Mouse (Mus musculus): ENCODE results near the gene Prkci. TPM values are rescaled to one million over a fixed set of nuclear protein-coding genes. Genes with fewer than 3 reads are reported as not detected.

The Prkci gene
- total RNA-seq, 1 experiment from 2014 or later: 11.3 TPM

DNA sequence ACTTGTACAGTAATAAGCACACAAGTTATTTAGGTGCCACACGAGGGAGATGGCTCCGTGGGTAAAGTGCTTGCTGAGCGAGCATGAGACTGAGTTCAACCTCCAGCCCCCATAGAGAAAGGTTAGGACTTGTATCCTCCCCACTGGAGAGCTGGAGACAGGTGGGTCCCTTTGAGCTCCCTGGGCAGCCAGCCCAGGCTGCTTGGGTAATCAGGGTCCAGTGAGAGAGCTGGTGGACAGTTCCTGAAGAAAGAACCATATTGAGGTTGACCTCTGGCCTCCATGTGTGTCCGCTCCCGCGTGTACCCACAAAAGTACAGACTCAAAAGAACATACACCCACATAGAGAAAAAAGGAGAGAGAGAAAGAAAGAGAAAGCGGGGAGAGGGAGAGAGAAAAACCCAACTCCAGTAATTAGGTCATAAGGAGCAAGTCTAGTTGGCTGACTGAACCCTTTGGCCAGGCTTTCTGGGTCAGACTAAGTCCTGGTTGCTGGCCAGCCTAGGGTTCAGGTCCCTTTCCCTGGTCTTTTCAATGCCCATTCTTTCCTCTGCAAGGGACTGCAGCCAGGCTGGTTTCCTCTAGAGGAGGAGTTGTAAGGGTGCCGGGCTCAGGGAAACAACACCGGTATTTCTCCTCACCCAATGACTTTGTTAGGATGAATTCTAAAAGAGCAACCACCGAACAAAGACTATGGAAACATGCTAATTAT is 85.4 kb downstream of the Prkci start:
- ATAC-seq (replicated peaks; ENCODE audit: low read depth, poor library complexity, severe bottlenecking): no peak

DNA sequence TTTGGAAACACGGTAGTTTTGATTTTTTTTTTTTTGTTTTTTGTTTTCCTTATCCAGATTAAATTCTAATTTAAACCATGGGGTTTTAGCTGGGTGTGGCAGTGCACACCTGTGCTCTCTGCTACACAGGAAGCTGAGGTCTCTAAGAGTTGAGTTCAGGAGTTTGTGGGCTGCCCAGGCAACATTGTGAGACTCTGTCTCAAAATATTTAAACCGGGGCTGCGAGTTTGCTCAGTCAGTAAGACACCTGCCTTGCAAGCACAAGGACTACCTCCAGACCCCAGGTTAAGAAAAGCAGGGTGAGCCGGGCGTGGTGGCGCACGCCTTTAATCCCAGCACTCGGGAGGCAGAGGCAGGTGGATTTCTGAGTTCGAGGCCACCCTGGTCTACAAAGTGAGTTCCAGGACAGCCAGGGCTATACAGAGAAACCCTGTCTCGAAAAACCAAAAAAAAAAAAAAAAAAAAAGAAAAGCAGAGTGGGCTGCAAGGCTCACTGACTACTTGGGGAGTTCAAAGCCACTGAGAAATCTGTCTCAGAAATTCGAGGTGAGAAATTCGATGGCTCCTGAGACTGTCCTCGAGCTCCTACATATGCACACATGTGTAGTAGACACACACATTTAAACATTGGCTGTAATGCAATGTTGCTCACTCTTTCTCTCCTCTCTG is 87.4 kb downstream of the Prkci start:
- ATAC-seq (replicated peaks; ENCODE audit: low read depth, poor library complexity, severe bottlenecking): no peak

DNA sequence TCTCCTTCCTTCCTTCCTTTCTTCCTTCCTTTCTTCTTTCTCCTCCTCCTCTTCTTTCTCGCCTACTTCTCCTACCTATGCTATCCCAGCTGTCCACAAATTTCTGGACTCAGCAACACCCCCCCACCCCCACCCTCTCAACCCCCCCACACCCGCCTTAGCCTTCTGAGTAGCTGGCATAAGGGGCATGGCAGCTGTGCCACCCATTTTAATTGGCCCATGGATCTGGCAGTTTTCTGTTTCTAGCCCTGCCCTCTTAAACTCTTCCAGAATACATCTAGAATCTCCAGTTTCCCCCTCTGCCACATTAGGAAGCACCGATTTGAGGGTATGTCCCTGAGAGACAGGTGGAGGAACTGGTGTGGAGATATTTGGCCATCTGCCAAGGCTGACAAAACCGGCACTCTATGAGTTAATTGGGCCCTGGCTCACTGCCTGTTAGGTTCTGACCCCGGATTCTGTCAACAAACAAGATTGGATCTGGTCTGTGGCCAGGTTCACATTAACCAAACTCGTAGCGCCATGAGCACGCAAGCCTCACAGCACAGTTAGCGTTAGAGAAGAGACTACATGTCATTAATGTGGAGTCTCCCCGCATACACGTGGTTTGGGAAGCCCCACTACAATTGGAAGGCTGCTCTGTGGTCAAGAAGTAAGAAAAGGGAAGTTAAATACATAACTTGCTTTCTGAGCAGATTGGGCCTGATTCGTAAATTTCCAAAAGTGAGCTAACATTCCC is 88.1 kb downstream of the Prkci start:
- ATAC-seq (replicated peaks; ENCODE audit: low read depth, poor library complexity, severe bottlenecking): peak; percentile 99

DNA sequence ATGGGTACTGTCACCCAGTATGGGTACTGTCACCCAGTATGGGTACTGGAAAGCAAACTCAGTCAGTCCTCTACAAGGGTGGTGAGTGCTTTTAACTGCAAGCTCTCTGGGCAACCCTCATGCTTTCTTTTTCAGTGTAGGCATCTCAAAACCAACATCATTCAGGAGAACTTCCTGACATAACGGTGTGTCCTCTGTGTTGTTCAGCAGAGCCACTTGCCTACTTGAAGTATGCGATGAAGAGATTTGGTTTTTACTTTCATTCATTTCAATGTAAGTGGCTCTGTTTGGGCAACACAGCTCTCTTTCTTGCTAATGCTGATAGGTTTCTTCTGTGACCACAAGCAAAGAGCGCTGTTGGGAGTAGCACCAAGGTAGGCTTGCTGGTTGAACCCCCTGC is 89.5 kb downstream of the Prkci start:
- ATAC-seq (replicated peaks; ENCODE audit: low read depth, poor library complexity, severe bottlenecking): no peak

DNA sequence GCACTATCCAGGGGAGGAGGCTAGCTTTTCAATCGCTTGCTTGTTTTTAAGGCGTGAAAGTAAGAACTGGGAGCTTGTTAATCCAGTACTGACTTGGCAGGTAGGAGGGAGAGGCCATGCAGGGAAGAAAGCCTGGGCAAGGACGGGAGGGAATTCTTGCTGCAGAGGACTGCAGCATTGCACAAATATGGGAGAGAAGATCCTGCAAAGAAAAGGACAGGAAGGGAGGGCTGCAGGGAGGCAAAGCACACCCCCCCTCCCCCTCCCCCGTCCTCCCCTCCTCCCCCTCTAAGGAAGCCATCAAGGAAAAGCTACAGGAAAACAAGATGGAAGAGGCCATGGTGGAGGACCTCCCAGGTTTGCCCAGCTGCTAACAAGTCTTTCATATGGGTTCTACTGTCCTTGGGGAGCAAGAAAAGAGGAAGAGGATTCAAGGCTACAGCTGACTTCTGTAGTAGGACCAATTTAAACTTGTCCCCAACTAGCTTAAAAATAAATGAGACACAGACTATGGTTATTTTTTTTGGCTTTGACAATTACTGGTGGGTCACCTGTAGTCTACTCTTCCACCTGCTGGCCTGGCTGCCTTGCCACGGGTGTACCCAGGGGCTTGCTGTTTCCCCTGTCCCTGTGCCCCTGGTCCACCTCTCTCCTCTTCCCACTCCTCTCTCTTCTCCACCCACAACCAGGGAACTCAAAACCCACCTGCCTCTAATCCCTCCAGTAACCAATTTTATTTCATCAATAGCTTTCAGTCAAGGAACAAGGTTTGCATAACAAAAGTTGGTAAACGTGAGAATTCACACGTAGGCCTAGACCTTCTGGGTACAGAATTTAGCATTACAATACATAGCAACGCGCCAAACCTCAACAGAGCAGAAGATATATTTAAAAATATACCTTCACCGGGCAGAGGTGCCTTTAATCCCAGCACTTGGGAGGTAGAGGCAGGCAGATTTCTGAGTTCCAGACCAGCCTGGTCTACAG is 93.5 kb downstream of the Prkci start:
- ATAC-seq (replicated peaks; ENCODE audit: low read depth, poor library complexity, severe bottlenecking): no peak

DNA sequence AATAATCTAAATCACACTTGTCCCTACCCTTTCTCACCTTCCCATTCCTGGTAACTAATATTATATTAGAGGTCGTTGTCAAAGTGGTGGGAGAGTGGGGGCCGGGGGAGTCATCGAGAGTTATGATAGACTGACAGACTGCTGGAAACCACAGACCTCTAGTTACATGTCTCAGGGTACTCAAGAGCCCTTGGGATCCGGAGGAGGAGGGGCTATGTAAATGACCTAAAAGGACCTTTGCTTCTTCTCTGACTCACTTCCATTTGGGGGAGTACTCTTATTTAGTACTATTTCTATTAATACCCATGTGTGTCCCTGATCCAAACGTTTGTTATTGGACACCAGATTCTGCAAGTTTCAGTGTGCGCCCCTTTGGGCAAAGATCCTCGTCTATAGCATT is 94.4 kb downstream of the Prkci start:
- peak; percentile 14; the same call in 1 of the 2 replicates for ATAC-seq (replicated peaks; ENCODE audit: low read depth, poor library complexity, severe bottlenecking)

DNA sequence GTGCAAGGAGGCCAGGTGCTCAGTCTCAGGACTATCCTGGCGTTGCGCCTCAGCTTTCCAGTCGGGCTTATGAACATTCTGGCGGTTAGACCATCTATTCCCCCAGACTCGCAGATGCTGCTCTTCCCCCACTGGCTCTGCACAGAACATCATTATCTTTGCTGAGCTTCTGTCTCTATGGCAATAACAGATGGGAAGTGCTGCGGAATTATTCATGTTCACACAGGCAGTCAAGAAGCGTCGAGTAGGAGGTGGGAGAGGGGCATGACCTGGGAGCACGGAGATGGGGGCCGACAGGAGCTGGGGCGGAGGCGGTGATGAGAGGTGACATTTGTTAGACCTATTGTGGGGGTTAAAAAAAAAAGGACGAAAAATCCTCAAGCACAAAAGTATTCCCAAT is 97.6 kb downstream of the Prkci start:
- ATAC-seq (replicated peaks; ENCODE audit: low read depth, poor library complexity, severe bottlenecking): peak; percentile 34

DNA sequence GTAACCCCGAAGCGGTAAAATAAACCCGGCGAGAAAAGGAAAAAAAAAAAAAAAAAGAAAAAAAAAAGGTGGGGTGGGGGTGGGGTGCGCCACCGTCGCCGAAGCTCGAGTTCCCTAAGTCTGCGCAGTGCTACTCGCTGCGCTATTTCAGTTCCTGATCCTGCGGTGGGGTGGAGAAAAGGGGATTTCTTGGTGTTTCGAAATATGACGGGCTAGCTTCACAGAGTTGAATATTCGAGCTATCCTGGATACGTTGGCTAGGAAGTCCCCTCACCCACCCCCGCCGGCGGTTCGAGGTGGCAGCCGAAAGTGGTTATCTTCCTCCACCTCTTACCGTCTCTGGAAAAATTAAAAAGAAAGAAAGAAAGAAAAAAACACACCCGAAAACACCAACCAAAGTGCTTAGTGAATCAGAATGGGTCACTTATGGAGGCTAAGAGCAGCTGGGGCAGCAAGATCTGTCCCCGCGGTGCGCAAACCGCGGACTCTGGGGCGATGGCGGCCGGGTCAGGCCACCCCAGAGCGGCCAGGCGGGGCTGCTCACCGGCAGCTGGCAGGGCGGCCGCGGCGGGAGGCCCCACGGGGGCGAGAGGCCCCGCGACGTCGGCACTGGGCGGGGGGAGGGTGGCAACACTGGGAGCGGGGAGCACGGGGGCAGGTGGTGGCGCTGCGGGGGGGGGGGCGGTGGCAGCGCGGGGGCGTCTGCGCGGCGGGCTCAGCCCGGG is 98.2 kb downstream of the Prkci start:
- peak; percentile 63 for ATAC-seq (replicated peaks; ENCODE audit: low read depth, poor library complexity, severe bottlenecking)

DNA sequence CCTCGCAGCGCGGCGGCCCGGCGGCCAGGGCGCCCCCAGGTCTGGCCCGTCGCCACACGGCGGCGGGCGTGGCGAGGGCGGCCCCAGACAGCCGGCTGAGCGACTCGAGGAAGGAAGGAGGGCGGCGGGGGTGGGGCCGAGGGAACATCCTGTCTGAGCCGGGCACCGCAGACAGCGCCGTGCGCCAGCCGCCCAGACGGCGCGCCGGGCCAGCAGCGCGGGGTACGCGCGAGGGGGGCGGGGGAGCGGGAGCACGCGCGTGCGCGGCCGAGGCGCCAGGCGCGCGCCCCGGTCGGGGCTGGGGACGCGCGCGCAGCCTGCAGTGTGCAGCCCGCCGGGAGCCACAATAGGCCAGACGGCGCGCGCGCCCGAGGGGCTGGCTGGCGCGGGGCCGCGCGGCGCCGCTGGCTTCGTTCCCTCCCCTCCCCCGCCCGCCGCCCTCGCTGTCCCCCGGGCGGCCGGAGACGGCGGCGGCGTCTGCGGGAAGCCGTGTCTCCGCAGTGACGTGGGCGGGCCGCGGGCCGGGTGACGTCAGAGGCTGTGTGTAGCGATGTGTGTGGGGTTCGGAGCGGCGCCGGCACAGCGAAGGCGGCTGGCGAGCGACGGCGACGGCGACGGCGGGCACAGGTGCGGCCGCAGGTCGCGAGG is 99.1 kb downstream of the Prkci start, which contains the start of gene Skil:
Gene Skil (plus strand): TSS at position 528 of the 648 bp plus-strand sequence.
- ATAC-seq (replicated peaks; ENCODE audit: low read depth, poor library complexity, severe bottlenecking): peak; percentile 59

DNA sequence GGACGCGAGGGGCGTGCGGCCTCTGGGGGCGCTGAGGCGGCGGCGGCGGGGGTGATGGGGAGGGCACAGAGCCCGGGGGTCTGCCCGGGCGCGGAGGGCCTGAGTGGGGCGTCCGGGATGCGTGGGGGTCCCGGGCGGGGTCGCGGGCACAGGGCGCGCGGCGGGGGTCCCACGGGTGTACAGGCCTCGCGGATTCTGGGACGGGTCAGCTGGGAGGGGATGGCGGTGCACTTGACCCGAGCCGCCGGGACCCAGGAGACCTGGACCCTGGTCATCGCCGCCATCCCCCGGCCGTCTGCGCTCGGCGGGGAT is 99.6 kb downstream of the Prkci start:
- ATAC-seq (replicated peaks; ENCODE audit: low read depth, poor library complexity, severe bottlenecking): no peak

DNA sequence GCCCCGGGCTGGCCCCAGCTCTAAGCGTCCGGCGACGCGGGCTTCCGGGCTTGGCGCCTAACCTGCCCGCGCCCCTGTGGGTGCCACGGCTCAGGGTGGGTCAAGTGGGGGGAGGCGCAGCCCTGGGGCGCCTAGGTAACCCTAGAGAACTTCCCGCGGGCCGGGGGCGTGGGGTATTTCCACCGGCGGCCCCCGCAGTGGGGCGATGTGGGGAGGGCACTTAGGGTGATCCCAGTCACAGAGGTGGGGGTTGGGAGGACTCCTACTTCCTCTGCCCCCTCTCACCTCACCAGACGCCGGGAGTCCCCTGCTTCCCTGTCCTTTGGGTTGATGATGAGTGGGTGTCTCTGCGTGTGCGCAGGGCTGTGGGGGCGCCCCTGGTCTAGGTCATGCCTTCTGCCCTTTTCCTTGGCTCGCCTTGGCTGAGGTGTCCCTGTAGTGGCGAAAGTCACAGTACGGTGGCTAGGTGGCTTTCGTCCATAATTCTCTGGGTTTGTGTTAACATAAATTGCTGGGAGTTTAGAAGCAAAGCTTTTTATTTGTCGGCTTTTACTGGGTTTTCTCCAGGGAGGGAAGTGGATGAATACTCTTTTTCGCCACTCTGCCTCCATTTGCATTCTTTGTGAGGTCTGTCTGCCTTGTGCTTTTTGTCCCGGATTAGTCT is 100.1 kb downstream of the Prkci start:
- ATAC-seq (replicated peaks; ENCODE audit: low read depth, poor library complexity, severe bottlenecking): peak; percentile 29

DNA sequence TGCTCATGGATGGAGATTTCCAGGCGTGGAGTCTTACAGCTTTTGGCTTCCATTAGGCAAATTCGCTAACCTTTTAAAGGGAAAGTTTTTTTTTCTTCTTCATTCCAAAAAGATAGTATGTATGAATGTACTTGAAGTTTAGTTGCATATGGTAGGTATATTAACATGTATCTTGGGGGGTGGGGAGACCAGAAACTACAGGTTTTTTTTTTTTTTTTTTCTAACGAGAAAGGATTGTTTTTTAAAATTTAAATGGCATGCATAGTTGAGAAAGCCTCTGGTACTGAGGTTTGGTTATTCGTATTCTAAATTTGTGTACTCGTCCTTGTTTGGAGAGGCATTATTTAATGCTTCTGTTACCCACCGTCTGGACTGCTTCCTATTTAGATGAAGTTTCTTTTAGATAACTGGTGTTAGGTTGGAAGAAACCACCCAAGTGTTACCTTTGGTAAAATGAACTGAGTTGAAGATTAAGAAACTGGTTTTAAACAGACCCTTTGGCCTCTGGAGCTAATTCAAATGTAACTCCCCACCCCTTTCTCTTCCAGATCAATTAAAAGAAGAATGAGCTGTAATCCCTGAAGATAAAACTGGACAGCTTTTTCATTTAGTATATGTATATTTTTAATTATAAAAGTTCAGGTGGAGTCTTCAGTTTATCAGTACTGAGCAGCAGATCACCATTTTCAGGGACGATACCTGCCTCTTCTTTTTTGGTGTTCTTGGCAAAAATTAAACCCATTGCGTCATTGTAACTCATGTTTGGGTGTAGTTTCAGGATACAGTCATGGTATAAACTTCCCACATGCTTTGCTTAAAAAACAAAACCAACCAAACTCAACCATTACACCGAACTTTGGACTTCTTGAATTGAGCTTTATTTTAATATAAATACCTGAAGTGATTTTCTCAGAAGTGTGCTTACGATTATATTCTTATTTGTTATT is 100.9 kb downstream of the Prkci start:
- ATAC-seq (replicated peaks; ENCODE audit: low read depth, poor library complexity, severe bottlenecking): no peak

DNA sequence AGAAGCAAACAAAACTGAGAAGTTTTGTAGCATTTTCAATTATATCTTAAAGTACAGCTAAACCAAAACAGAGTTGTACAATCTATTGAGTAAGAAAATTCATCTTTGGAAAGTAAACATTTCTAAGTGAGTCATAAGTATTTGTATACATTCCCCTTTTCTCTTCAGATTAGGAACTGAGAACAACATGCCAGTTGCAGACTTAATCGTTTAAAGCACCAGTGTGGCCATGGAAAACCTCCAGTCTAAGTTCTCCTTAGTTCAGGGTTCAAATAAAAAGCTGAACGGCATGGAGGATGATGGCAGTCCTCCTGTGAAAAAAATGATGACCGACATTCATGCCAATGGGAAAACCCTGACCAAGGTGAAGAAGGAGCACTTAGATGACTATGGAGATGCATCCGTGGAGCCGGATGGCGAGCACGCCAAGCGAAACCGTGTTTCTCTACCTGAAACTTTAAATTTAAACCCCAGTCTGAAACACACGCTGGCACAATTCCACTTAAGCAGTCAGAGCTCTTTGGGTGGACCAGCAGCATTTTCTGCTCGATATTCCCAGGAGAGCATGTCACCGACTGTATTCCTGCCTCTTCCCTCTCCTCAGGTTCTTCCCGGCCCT is 101.7 kb downstream of the Prkci start:
- no peak for ATAC-seq (replicated peaks; ENCODE audit: low read depth, poor library complexity, severe bottlenecking)

DNA sequence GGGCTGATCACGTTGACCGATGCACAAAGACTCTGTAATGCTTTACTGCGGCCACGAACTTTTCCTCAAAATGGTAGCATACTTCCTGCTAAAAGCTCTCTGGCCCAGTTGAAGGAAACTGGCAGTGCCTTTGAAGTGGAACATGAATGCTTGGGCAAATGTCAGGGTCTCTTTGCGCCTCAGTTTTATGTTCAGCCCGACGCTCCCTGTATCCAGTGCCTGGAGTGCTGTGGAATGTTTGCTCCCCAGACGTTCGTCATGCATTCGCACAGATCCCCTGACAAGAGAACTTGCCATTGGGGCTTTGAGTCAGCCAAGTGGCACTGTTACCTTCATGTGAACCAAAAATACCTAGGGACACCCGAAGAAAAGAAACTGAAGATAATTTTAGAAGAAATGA is 102.4 kb downstream of the Prkci start:
- ATAC-seq (replicated peaks; ENCODE audit: low read depth, poor library complexity, severe bottlenecking): no peak

DNA sequence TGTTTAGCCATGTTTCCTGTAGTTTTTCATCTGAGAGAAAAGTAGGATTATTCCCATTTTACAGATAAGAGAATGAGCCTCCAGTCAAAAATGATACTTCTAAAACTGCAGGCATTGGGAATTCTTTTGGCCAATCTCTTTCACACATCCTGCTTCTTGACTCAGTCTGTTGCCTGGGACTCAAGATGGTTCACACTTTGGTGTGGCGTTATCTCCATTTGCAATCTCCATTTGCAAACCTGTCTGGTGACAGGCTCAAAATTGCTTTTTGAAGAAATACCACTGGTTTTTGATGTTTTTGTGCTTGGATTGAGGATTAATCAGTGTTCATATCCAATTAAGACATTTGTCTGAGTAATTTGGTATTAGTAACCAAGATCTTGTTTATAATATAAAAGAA is 103.0 kb downstream of the Prkci start:
- no peak for ATAC-seq (replicated peaks; ENCODE audit: low read depth, poor library complexity, severe bottlenecking)

DNA sequence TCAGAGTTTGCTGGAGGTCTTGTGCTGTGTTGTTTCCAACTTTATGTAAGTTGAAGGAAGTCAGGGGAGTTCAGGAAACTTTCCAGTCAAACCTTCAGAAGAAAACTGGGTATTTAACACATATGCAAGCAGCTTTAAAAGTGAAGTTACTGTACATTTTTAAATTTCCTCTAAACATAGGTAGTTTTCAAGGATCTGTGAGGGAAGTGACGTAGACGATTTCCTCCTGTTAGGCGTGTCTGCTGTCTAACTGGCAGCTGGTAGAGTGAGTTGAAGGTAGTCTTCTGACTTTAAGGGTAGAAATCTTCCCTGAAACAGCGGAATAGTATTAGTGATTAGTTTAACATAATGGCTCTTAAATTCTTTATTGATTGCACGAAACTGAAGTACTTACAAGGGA is 104.5 kb downstream of the Prkci start:
- no peak for ATAC-seq (replicated peaks; ENCODE audit: low read depth, poor library complexity, severe bottlenecking)

DNA sequence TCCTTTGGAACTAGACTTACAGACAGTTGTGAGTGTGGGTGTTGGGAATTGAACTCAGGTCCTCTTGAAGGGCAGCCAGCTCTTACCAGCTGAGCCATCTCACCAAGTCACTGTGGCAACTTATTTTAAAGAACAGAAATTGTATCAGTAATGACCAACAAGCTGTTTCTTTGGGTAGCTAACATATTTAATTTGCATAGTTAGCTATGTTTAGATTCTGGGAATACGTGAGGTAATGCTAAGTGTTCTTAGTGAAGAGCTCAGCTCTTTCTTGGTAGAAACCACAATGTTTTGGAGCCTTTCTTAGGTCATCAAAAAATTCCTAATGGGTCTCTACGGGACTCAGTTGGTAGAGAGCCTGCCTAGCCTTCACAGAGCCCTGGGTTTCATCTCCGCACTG is 105.3 kb downstream of the Prkci start:
- ATAC-seq (replicated peaks; ENCODE audit: low read depth, poor library complexity, severe bottlenecking): no peak

Data from common myeloid progenitor, adult 5-6 weeks (primary cell).